Mouse (Mus musculus) testis, adult 2 months (tissue): ENCODE measurements around the gene Ankrd23. TPM values are rescaled to one million over a fixed set of nuclear protein-coding genes. Genes with fewer than 3 reads are reported as not detected.

Experiments
- H3K27ac ChIP-seq: fragments of 200-500 bp; 2 replicates; pipeline ENCODE4 v1.5.1; 2012; ENCODE audit warnings: low read depth, low read length; ENCODE audit not compliant: control insufficient read depth, insufficient read depth
- H3K27me3 ChIP-seq: fragments of 200-500 bp; 2 replicates; pipeline ENCODE4 v1.6.1; 2012; ENCODE audit warnings: mild to moderate bottlenecking, low read length, moderate library complexity; ENCODE audit not compliant: control insufficient read depth, insufficient read depth
- H3K36me3 ChIP-seq: fragments of 200-500 bp; 2 replicates; pipeline ENCODE4 v1.6.1; 2012; ENCODE audit warnings: mild to moderate bottlenecking, low read length; ENCODE audit not compliant: control insufficient read depth, insufficient read depth
- H3K4me1 ChIP-seq: fragments of 200-500 bp; 2 replicates; pipeline ENCODE4 v1.6.1; 2012; ENCODE audit warnings: low read length; ENCODE audit not compliant: control insufficient read depth, insufficient read depth
- H3K4me3 ChIP-seq: fragments of 200-500 bp; 2 replicates; pipeline ENCODE4 v1.5.1; 2012; ENCODE audit warnings: low read depth, mild to moderate bottlenecking, low read length, moderate library complexity, mixed read lengths; ENCODE audit not compliant: control insufficient read depth
- CTCF ChIP-seq: fragments of 200-500 bp; IDR thresholded peaks from 2 replicates; pipeline ENCODE4 v1.5.1; 2012; ENCODE audit warnings: low read depth, mild to moderate bottlenecking, inconsistent platforms, low read length, moderate library complexity; ENCODE audit not compliant: control insufficient read depth, insufficient read depth, insufficient replicate concordance
- POLR2A ChIP-seq: fragments of 200-500 bp; IDR thresholded peaks from 2 replicates; pipeline ENCODE4 v1.6.1; 2012; ENCODE audit warnings: low read depth, mild to moderate bottlenecking, inconsistent platforms, low read length, moderate library complexity; ENCODE audit not compliant: control insufficient read depth
- polyA plus RNA-seq: library from polyadenylated mRNA; depleted of rRNA; stranded (reverse); fragments of >200 nt; gene quantifications from 2 replicates; pipeline ENCODE4 v1.2.3, GENCODE M21; 2012

Ankrd23 gene
- polyA plus RNA-seq, 1 experiment, result 11.0 TPM

DNA sequence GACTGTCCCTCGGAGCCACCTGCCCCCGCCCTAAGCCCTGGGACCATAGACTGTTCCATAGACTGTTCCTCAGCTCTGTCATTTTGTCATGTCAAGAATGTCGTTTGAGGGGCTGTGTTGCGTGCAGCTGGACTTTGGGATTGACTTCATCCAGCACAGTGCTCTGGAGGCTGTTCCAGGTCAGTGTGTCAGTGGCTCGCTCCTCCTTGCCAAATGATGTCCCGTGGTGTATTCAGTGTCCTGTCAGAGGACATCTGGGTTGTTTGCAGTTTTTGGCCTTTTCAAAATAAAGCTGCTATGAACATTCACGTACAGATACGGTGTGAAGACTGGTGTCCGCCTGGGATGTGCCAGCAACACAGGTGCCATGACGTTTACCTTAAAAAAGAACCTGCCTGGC, 9.8 kb downstream of the Ankrd23 start:
- Histone ChIP-seq H3K27me3 (no peaks in the 10 kb centered on the region), H3K4me3 (no peak overlapping the region), H3K27ac (no peak overlapping the region), H3K4me1 (peaks cover 2% of the 10 kb centered on the region; the same call in 1 of the 2 replicates), H3K36me3 (peaks cover 2% of the 10 kb centered on the region; the same call in 1 of the 2 replicates)
- TF ChIP-seq POLR2A, result no peak
- no peak for TF ChIP-seq CTCF

DNA sequence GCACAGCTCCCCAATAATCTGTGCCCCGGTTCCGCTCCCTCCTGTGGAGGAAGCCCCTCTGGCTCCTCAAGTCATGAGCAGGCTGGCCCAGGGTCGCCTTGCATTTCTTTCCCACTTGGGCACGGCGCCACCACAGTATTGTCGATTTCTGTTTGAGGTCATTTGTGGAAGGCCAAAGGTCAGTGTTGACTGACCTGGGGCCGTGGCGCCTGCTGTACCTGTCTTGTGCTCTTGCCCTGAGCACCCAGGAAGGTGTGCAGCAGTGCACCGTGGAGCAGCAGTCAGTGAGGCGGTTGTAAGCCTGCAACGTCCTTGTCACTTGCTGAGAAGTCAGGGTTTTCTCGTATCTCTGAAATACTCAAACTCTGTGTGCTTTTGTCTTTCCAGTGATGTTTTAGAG, 10.9 kb downstream of the Ankrd23 start:
- H3K4me1 ChIP-seq, result no peaks in the 10 kb centered on the region
- no peaks in the 10 kb centered on the region for H3K27me3 ChIP-seq
- TF ChIP-seq CTCF, result no peak
- no peak for TF ChIP-seq POLR2A
- peaks cover 2% of the 10 kb centered on the region for H3K36me3 ChIP-seq
- no peak overlapping the region for H3K27ac ChIP-seq
- H3K4me3 ChIP-seq, result no peak overlapping the region

DNA sequence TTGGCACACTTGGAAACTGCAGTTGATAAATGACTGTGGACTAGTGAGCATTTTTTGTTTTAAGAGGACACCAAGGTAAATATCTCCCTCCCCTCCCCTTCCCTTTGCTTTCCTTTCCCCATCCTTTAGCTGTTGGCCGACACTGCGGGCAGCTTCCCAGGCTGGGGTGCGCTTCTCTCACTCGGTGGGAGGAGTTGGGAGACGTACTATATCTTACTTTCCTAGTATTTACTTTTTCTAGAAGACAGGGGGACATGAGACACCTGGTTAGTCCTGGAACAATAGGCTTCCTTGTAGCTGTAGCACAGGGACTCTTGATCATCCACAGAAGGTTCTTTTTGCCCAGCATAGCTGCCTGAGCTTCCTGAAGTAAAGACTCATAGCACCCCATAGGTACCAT, 12.6 kb downstream of the Ankrd23 start:
- no peak for TF ChIP-seq POLR2A
- TF ChIP-seq CTCF, result no peak
- Histone ChIP-seq H3K4me3 (no peak overlapping the region), H3K4me1 (no peaks in the 10 kb centered on the region), H3K27ac (no peak overlapping the region), H3K27me3 (no peaks in the 10 kb centered on the region), H3K36me3 (peaks cover 2% of the 10 kb centered on the region)

DNA sequence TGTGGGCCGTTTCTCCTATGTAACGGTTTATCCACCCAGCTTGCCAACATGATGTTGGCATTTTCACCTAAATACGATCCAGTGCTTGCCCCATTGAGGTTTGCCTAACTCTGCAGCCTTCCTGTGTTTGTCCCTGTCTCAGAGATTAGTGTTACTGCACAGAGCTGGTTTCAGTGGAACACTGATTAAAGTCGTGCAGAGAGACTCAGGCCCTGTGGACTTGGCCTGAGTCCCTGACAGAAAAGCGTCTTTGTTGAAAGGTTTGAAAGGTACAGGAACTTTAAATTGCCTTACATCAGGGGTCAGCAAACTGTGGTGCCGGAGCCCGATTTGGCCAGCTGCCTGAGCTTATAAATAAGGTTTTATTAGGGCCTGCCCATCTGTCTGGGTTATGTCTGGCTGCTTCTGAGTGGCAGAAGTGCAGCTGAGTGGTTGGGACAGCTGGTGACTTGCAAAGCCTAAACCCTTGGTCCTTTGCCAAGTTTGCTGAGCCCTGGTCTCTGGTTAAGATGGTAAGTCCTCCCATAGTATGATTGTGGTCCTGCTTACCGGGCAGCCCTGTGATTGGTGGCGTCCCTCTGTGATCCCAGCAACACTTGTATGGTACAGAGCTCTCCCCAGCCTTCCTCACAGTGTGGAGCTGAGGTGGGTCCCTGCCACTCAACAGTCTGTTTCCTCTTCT, 13.2 kb downstream of the Ankrd23 start:
- no peaks in the 10 kb centered on the region for H3K4me1 ChIP-seq
- TF ChIP-seq CTCF (no peak), POLR2A (no peak)
- H3K27ac ChIP-seq, result no peak overlapping the region
- H3K36me3 ChIP-seq, result peaks cover 2% of the 10 kb centered on the region
- H3K4me3 ChIP-seq, result no peak overlapping the region
- H3K27me3 ChIP-seq, result no peaks in the 10 kb centered on the region

DNA sequence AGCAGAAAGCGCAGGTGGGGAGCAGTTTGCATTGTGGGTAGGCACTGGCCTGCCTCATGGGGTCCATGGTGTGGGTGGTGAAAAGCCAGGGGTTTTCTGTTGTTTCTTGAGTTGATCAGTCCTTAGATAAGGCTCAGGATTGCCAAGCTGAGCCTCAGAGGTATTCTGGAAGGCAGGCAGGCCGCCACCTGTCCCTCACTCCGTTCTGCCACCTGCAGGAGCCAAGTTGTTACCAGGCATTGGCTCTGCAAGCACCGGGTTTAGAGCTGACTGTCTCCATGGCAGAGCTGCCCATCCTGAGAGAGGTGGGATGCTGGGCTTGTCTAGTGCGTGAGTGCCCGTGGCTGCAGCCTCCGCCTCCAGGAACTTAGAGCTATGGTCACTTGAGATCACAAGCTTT, 14.5 kb downstream of the Ankrd23 start:
- Histone ChIP-seq H3K27ac (no peak overlapping the region), H3K4me3 (no peak overlapping the region), H3K36me3 (peaks cover 2% of the 10 kb centered on the region), H3K4me1 (no peaks in the 10 kb centered on the region), H3K27me3 (no peaks in the 10 kb centered on the region)
- no peak for TF ChIP-seq CTCF
- TF ChIP-seq POLR2A, result no peak

DNA sequence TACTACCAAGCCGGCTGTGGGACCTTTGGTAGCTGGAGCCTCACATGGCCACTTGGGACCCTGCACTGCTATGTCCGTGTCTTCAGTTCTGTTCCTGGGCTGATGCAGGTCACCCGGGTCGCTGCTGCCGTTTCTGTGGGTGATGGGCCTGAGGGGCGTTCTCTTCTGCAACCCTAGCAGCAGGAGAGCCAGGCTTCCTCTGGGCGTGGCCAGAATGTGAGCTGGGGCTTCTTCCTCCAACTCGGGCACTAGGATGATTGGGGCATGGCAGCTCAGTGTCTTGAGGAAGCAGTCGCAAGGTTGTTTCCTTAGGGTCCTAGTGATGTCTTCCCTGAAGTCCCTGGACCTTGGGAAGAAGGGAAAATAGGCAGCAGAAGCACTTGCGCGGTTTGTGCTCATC, 17.1 kb downstream of the Ankrd23 start:
- Histone ChIP-seq H3K27me3 (no peaks in the 10 kb centered on the region), H3K36me3 (no peaks in the 10 kb centered on the region; the same call in 1 of the 2 replicates), H3K4me3 (no peak overlapping the region), H3K27ac (no peak overlapping the region), H3K4me1 (no peaks in the 10 kb centered on the region)
- TF ChIP-seq CTCF, result no peak

DNA sequence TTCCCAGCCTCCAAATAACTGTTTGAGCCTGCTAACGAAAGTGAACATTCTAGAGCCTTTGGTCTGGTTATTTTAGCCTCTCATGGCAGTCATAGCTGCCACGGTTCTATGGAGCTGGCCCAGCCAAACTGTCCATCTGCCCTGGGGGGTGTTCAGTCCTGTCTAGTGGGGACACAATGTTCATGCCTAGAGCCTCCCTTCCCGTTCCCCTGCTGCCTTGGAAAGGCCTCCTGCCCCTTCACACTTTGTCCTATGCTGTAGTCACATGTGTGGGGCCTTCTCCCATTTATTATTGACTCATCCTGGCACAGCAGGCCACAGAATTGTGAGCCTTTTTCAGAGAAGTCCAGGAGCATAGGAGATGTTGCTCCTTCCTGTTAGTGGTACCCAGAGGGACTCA, 18.4 kb downstream of the Ankrd23 start:
- Histone ChIP-seq H3K27ac (no peak overlapping the region), H3K36me3 (no peaks in the 10 kb centered on the region; the same call in 1 of the 2 replicates), H3K4me3 (no peak overlapping the region), H3K27me3 (no peaks in the 10 kb centered on the region), H3K4me1 (peaks cover under 1% of the 10 kb centered on the region; the same call in 1 of the 2 replicates)
- TF ChIP-seq CTCF (no peak), POLR2A (no peak)
